Mouse (Mus musculus) forebrain, embryonic 16.5 days (tissue): ENCODE data around the gene Tmem39b. TPM values are rescaled to one million over a fixed set of nuclear protein-coding genes. Genes with fewer than 3 reads are reported as not detected.

Experiments used
- ATAC-seq: fragments of 200-750 bp; cut with Nextera tagmentation; 2 replicates; pipeline ENCODE4 v1.8.0; 2017; ENCODE audit warnings: mild to moderate bottlenecking, moderate library complexity
- H3K27ac ChIP-seq: fragments of 300-500 bp; sonication (generic); 2 replicates; pipeline ENCODE4 v1.5.1; 2014; ENCODE audit warnings: low read length, control low read depth
- H3K27me3 ChIP-seq: fragments of 300-500 bp; sonication (generic); replicated peaks from 2 replicates; pipeline ENCODE4 v1.6.1; 2014; ENCODE audit warnings: low read length; ENCODE audit not compliant: control insufficient read depth, insufficient read depth
- H3K36me3 ChIP-seq: fragments of 300-500 bp; sonication (generic); 2 replicates; pipeline ENCODE4 v1.6.1; 2014; ENCODE audit not compliant: control insufficient read depth, insufficient read depth
- H3K4me1 ChIP-seq: fragments of 300-500 bp; sonication (generic); replicated peaks from 2 replicates; pipeline ENCODE4 v1.6.1; 2014; ENCODE audit warnings: low read length; ENCODE audit not compliant: control insufficient read depth, insufficient read depth
- H3K4me2 ChIP-seq: fragments of 300-500 bp; sonication (generic); 2 replicates; pipeline ENCODE4 v1.6.1; 2014; ENCODE audit warnings: mild to moderate bottlenecking, low read length, control low read depth
- H3K4me3 ChIP-seq: fragments of 300-500 bp; sonication (generic); replicated peaks from 2 replicates; pipeline ENCODE4 v1.5.1; 2014; ENCODE audit warnings: mild to moderate bottlenecking, low read length, control low read depth
- H3K9ac ChIP-seq: fragments of 300-500 bp; sonication (generic); replicated peaks from 2 replicates; pipeline ENCODE4 v1.6.1; 2014; ENCODE audit warnings: low read depth, low read length, control low read depth
- H3K9me3 ChIP-seq: fragments of 300-500 bp; sonication (generic); 2 replicates; pipeline ENCODE4 v1.6.1; 2016; ENCODE audit warnings: low read length; ENCODE audit not compliant: control insufficient read depth
- WGBS: fragments of 180-500 bp; shearing (Covaris S2); extraction: QIAGEN DNeasy Blood & Tissue Kit; methylation state at CpG from one replicate; pipeline ENCODE4 v1.1.7; 2014; 5-methylcytosine and 5-hydroxymethylcytosine counted together
- microRNA-seq: library from miRNA; unstranded; fragments of <30 nt; microRNA quantifications from one replicate; pipeline ENCODE4, GENCODE M21; 2017
- polyA plus RNA-seq: library from polyadenylated mRNA; unstranded; fragments of >200 nt; fragmentation: Nextera tagmentation; extraction: Ambion mirVana; gene quantifications from 2 replicates; pipeline ENCODE4 v1.2.1, GENCODE M21; 2015

Tmem39b gene
- polyA plus RNA-seq, 1 experiment from 2014 or later, result 25.0 TPM

DNA sequence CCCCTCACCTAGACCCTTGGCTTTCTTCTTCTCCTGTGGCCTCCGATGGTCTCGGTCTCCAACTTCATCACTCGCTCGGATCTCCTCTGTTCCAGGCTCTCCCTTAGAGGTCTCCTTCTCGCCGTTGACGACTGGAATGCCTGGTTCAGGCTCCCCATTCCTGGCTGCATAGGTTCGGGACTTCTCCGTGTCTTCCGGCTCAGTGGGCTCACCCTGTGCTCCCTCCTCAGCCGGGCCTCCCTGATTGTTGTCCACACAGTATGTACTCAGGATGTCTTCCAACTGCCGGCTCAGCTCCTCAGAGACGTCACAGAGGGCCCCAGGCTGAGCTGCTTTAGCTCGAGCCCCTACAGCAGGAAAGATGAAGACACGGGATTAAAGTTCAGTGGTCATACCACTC is 57.4 kb downstream of the Tmem39b start:
- H3K9ac ChIP-seq, result peak overlapping the region; percentile 71; the same call in 1 of the 2 replicates

DNA sequence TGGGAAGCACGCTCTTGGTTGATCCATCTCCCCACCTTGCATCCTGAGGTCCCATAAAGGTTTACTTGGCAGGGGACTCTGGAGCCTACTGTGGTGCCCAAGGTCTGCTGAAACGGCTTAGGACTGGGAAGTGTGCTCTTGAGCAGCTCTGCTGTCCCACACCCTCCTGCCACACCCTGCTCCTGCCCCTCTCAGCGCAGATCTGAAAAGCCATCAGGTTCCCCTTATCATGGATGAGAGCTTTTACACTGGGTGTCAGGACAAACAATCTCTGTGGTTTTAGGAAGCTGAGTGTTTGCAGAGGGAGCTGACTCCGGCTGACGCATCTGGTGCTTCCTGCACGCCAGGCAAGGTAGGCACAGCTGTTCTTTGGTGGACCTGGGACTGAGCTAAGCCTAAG is 62.8 kb downstream of the Tmem39b start:
- ATAC-seq, result no peak
- Histone ChIP-seq H3K27ac (no peak overlapping the region), H3K4me1 (peaks cover 20% of the 10 kb centered on the region), H3K27me3 (no peaks in the 10 kb centered on the region), H3K4me3 (no peak overlapping the region), H3K36me3 (peaks cover 74% of the 10 kb centered on the region), H3K9me3 (no peaks in the 10 kb centered on the region), H3K9ac (no peak overlapping the region), H3K4me2 (no peak overlapping the region)
- WGBS, result 98% methylated on average over 6 of the region's 6 CpGs

More for the DNA sequence above, 57.4 kb downstream of the Tmem39b start:
- Histone ChIP-seq H3K4me3 (peak overlapping the region; percentile 67), H3K4me2 (peak overlapping the region; percentile 81), H3K36me3 (peaks cover 26% of the 10 kb centered on the region), H3K4me1 (peaks cover 30% of the 10 kb centered on the region), H3K27me3 (no peaks in the 10 kb centered on the region), H3K27ac (no peak overlapping the region), H3K9me3 (no peaks in the 10 kb centered on the region)
- 85% methylated on average over 15 of the region's 15 CpGs for WGBS
- no peak for ATAC-seq

DNA sequence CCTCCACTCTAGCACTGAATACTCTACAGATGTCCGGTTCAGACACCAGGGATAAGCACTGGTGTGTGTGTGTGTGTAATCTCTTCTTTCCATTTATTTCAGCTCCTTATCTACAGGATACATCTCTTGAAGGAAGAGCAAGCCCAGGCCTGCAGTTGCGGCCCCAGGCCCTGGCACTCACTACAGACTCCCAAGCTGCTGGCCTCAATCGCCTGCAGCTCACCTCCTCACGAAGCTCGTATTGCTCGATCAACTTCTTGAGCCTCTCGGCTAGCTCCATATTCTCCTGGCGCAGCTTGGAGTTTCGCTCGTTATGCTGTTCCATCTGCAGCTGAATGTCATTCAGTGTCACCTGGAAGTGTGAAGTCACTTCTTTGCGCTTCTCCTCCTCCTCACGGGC is 64.8 kb downstream of the Tmem39b start:
- Histone ChIP-seq H3K27ac (no peak overlapping the region), H3K9ac (no peak overlapping the region)

DNA sequence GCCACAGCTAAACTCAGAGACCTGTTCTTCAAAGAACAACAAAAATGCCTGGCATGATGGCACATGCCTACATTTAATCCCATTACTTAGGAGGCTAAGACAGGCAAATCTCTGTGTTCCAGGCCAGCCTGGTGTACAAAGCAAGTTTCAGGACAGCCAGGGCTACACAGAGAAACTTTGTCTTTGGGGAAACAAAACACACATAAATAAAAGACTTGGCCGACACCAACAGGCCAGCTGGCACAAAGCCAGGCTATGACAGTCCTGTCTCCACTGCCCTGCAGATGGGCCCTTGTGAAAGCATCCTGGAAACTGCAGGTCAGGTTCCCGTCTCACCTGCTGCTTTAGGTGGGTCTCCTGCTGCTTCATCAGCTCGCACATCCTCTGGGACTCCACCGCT is 65.7 kb downstream of the Tmem39b start:
- H3K4me2 ChIP-seq, result no peak overlapping the region
- no peaks in the 10 kb centered on the region for H3K27me3 ChIP-seq
- H3K4me1 ChIP-seq, result peaks cover 8% of the 10 kb centered on the region
- WGBS, result 64% methylated on average over 4 of the region's 4 CpGs
- H3K27ac ChIP-seq, result no peak overlapping the region
- no peaks in the 10 kb centered on the region for H3K9me3 ChIP-seq
- H3K36me3 ChIP-seq, result peaks cover 78% of the 10 kb centered on the region
- no peak overlapping the region for H3K9ac ChIP-seq
- H3K4me3 ChIP-seq, result no peak overlapping the region
- ATAC-seq, result no peak

More for the DNA sequence above, 64.8 kb downstream of the Tmem39b start:
- Histone ChIP-seq H3K36me3 (peaks cover 80% of the 10 kb centered on the region), H3K27me3 (no peaks in the 10 kb centered on the region), H3K9me3 (no peaks in the 10 kb centered on the region), H3K4me3 (no peak overlapping the region), H3K4me2 (no peak overlapping the region), H3K4me1 (peaks cover 6% of the 10 kb centered on the region)
- no peak for ATAC-seq
- 81% methylated on average over 12 of the region's 12 CpGs for WGBS

Small RNA genes lying within 50 kb of the gene (microRNA-seq; reads per million reads assigned to microRNA genes)
- gene Mir7016, result 0.62 reads per million

Other genes with a start within 250 kb of the Tmem39b start
- gene Bsdc1, start 235.3 kb downstream of the Tmem39b start, polyA plus RNA-seq, result 43.7 and 46.8 TPM in 2 replicates
- 0.51 and 0.76 TPM in 2 replicates for gene Tssk3, start 205.8 kb downstream of the Tmem39b start, polyA plus RNA-seq
- gene Fam229a, start 205.6 kb downstream of the Tmem39b start, polyA plus RNA-seq, result 0.39 TPM in 1 of 2 replicates, not detected in the other
- gene Marcksl1, start 183.3 kb downstream of the Tmem39b start, polyA plus RNA-seq, result 1,850 and 1,955 TPM in 2 replicates
- gene Hdac1, start 154.1 kb downstream of the Tmem39b start, polyA plus RNA-seq, result 113 and 116 TPM in 2 replicates
- 7.6 and 11.1 TPM in 2 replicates for gene Lck, start 123.2 kb downstream of the Tmem39b start, polyA plus RNA-seq
- 0.24 and 0.27 TPM in 2 replicates for gene Fam167b, start 118.3 kb downstream of the Tmem39b start, polyA plus RNA-seq
- 216 and 220 TPM in 2 replicates for gene Eif3i, start 96.2 kb downstream of the Tmem39b start, polyA plus RNA-seq
- gene Tmem234, start 96.2 kb downstream of the Tmem39b start, polyA plus RNA-seq, result 139 and 164 TPM in 2 replicates
- 2.6 and 4.0 TPM in 2 replicates for gene Dcdc2b, start 82.6 kb downstream of the Tmem39b start, polyA plus RNA-seq
- gene Iqcc, start 77.7 kb downstream of the Tmem39b start, polyA plus RNA-seq, result 30.7 and 37.0 TPM in 2 replicates
- 109 and 133 TPM in 2 replicates for gene Ccdc28b, start 72.9 kb downstream of the Tmem39b start, polyA plus RNA-seq
- gene Txlna, start 55.8 kb downstream of the Tmem39b start, polyA plus RNA-seq, result 68.1 and 72.8 TPM in 2 replicates
- 16.4 and 17.9 TPM in 2 replicates for gene Kpna6, start 24.1 kb downstream of the Tmem39b start, polyA plus RNA-seq
- 160 and 179 TPM in 2 replicates for gene Khdrbs1, start 45.5 kb upstream of the Tmem39b start, polyA plus RNA-seq
- 278 and 316 TPM in 2 replicates for gene Ptp4a2, start 114.4 kb upstream of the Tmem39b start, polyA plus RNA-seq
- gene Spocd1, start 232.4 kb upstream of the Tmem39b start, polyA plus RNA-seq, result not detected in 2 replicates